Mouse (Mus musculus) liver, embryonic 14.5 days (tissue): ENCODE results near the gene Dse. TPM values are rescaled to one million over a fixed set of nuclear protein-coding genes. Genes with fewer than 3 reads are reported as not detected.
A peak's percentile ranks its signal among the peaks of the same experiment; 100 is the strongest.

Experiments used
- ATAC-seq: fragments of 200-750 bp; cut with Nextera tagmentation; 2 replicates; pipeline ENCODE4 v1.8.0; 2017; ENCODE audit warnings: moderate number of reproducible peaks, mild to moderate bottlenecking, moderate library complexity; ENCODE audit not compliant: insufficient read depth
- DNase-seq, 3 experiments: peaks; one replicate each; pipeline ENCODE4 v3.0.0-alpha.2; 2012 to 2013; ENCODE audit warnings: low read depth in 3 of 3, low spot score in 3 of 3
- H3K27ac ChIP-seq: fragments of 300-500 bp; sonication (generic); 2 replicates; pipeline ENCODE4 v1.5.1; 2014; ENCODE audit warnings: moderate library complexity, mild to moderate bottlenecking, control low read depth, inconsistent platforms
- H3K27me3 ChIP-seq: fragments of 300-500 bp; sonication (generic); 2 replicates; pipeline ENCODE4 v1.6.1; 2014; ENCODE audit warnings: mild to moderate bottlenecking, low read length, moderate library complexity; ENCODE audit not compliant: control insufficient read depth, insufficient read depth
- H3K36me3 ChIP-seq: fragments of 300-500 bp; sonication (generic); replicated peaks from 2 replicates; pipeline ENCODE4 v1.6.1; 2014; ENCODE audit warnings: low read depth; ENCODE audit not compliant: control insufficient read depth, insufficient read depth
- H3K4me1 ChIP-seq, 2 experiments: fragments of 200-500 bp in 1 of 2; fragments of 300-500 bp in 1 of 2; sonication (generic) in 1 of 2; replicated peaks; 2 replicates each; pipeline ENCODE4 v1.6.1; 2012 to 2014; ENCODE audit warnings: antibody characterized with exemption in 1 of 2, inconsistent platforms in 1 of 2, low read length in 1 of 2; ENCODE audit not compliant: control insufficient read depth in 2 of 2, insufficient read depth in 2 of 2
- H3K4me2 ChIP-seq: fragments of 300-500 bp; sonication (generic); 2 replicates; pipeline ENCODE4 v1.6.1; 2014; ENCODE audit warnings: low read depth, mild to moderate bottlenecking, control low read depth, moderate library complexity
- H3K4me3 ChIP-seq, 2 experiments: fragments of 200-500 bp in 1 of 2; fragments of 300-500 bp in 1 of 2; sonication (generic) in 1 of 2; 2 replicates each; pipeline ENCODE4 v1.5.1; 2012 to 2014; ENCODE audit warnings: low read depth in 2 of 2, low read length in 2 of 2, mild to moderate bottlenecking in 2 of 2, control low read depth in 1 of 2, inconsistent platforms in 1 of 2, moderate library complexity in 1 of 2; ENCODE audit not compliant: insufficient read depth in 1 of 2
- H3K9ac ChIP-seq: fragments of 300-500 bp; sonication (generic); replicated peaks from 2 replicates; pipeline ENCODE4 v1.6.1; 2014; ENCODE audit warnings: mild to moderate bottlenecking, control low read depth, moderate library complexity
- H3K9me3 ChIP-seq: fragments of 300-500 bp; sonication (generic); 2 replicates; pipeline ENCODE4 v1.6.1; 2016; ENCODE audit warnings: low read length, mixed read lengths; ENCODE audit not compliant: control insufficient read depth
- CTCF ChIP-seq: IDR thresholded peaks from 2 replicates; pipeline ENCODE4 v1.5.1; 2016; ENCODE audit warnings: antibody characterized with exemption, low read depth, control low read depth
- EP300 ChIP-seq: IDR thresholded peaks from 2 replicates; pipeline ENCODE4 v1.6.1; 2016; ENCODE audit warnings: antibody characterized with exemption, low read depth
- WGBS: fragments of 180-500 bp; shearing (Covaris S2); extraction: QIAGEN DNeasy Blood & Tissue Kit; methylation state at CpG from one replicate; pipeline ENCODE4 v1.1.7; 2014; ENCODE audit not compliant: insufficient replicate concordance; 5-methylcytosine and 5-hydroxymethylcytosine counted together
- polyA plus RNA-seq, 2 experiments: library from polyadenylated mRNA; depleted of rRNA in 1 of 2; stranded (reverse) in 1 of 2; unstranded in 1 of 2; fragments of >200 nt; fragmentation: Nextera tagmentation in 1 of 2; extraction: Ambion mirVana in 1 of 2; gene quantifications; 2 replicates each; pipeline versions ENCODE4 v1.2.1 to v1.2.3; 2012 to 2014

Gene Dse
- polyA plus RNA-seq, 2 experiments, result 2.8 to 6.1 TPM

DNA sequence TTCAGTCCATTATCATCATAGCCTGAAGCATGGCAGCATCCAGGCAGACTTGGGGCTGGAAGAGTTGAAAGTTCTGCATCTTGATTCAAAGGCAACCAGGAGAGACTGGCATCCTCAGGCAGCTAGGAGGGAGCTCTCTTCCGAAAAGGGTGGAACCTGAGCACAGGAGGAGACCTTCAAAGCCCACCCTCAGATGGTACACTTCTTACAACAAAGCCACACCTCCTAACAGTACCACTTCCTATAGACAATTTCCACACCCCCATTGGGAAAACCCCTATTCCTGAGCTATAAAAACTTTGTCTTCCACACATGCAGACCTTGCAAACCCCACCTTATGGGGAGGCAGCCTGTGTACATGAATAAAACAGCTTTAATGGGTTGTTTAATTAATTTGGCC, 25.9 kb upstream of the Dse start:
- no peak overlapping the region for H3K9ac ChIP-seq
- ATAC-seq (no peak), DNase-seq (no peak)
- H3K4me1 ChIP-seq, result peaks cover 6 to 8% of the 10 kb centered on the region in 2 experiments
- H3K36me3 ChIP-seq, result no peaks in the 10 kb centered on the region
- no peak for TF ChIP-seq CTCF
- H3K4me3 ChIP-seq, result no peak overlapping the region
- H3K4me2 ChIP-seq, result no peak overlapping the region
- WGBS, result 43% methylated on average over 1 of the region's 1 CpGs
- H3K27me3 ChIP-seq, result no peaks in the 10 kb centered on the region
- no peaks in the 10 kb centered on the region for H3K9me3 ChIP-seq
- H3K27ac ChIP-seq, result no peak overlapping the region

DNA sequence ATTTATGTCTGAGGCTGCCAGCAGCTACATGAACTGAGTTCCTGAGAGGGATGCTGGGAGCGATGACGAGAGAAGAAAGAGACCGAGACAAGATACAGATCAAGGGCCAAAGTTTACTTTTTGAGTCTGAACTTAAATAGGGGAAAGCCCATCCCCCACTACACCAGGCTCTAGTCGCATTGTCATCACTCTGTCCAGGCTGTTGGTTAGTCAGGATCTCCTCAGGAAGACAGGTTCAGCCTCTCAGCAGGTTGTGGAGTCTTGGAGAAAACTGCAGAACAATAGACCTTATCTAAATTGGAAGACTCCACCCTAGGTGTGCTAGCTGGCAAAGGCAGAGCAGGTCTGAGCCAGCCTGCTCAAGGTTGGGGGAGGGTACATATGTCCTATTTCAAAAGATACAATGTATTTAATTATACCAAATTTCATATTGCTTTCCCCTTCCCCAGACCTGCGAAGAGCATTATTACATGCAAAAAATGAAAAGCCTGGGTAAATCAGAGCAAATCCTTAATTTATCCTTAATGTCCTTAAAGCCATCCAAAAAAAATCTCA, 22.7 kb upstream of the Dse start:
- TF ChIP-seq CTCF (no peak), EP300 (no peak)
- WGBS, result 46% methylated on average over 5 of the region's 5 CpGs
- H3K9ac ChIP-seq, result no peak overlapping the region

DNA sequence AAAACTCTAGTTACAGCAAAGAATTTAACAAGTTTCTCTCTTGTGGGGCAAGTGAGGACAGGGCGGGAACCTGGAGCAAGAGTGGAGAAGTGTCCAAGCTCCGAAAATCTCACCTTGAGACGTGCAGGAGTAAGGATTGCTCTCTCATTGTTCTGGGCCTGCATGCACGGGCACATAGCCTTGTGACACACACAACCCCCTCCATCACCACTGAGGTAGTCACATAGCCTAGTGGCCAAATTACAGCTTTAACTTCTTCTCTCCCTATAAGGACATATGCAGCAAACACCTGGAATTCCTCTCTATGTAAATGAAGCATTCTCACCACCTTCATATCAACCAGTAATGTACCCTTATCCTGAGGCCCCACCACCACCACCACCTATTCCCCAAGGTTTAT, 22.0 kb upstream of the Dse start:
- Histone ChIP-seq H3K4me3 (no peak overlapping the region), H3K36me3 (no peaks in the 10 kb centered on the region), H3K27me3 (no peaks in the 10 kb centered on the region), H3K9me3 (no peaks in the 10 kb centered on the region), H3K9ac (no peak overlapping the region), H3K4me2 (no peak overlapping the region), H3K27ac (no peak overlapping the region), H3K4me1 (0 out of 4 replicates have a peak, but pooled peaks cover 0 to 1% of the 10 kb centered on the region in 2 experiments)
- ATAC-seq (no peak), DNase-seq (no peak)
- 68% methylated on average over 4 of the region's 4 CpGs for WGBS
- no peak for TF ChIP-seq EP300

More for the DNA sequence above, 22.7 kb upstream of the Dse start:
- DNase-seq (no peak), ATAC-seq (no peak)
- H3K36me3 ChIP-seq, result no peaks in the 10 kb centered on the region
- H3K4me3 ChIP-seq, result no peak overlapping the region
- H3K4me1 ChIP-seq, result 0 out of 4 replicates have a peak, but pooled peaks cover 0 to 1% of the 10 kb centered on the region in 2 experiments
- no peaks in the 10 kb centered on the region for H3K9me3 ChIP-seq
- H3K27me3 ChIP-seq, result no peaks in the 10 kb centered on the region
- no peak overlapping the region for H3K4me2 ChIP-seq
- H3K27ac ChIP-seq, result no peak overlapping the region

DNA sequence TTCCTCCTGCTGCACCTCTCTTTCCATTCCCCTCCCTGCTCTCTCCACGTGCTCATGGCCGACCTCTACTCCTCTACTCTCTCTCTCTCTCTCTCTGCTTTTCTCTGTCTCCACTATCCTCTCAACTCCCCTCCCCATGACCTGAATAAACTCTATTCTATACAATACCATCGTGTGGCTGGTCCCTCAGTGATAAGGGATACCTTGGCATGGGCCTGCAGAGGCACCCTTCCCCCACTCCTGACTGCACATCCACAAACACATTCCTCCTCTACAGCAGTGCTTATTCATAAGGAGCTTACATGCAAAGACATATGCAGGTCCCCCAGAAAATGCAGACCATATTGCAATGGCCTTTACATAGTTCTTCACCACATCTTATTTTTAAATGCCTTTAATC, 16.1 kb upstream of the Dse start:
- no peaks in the 10 kb centered on the region for H3K27me3 ChIP-seq
- no peak overlapping the region for H3K9ac ChIP-seq
- H3K9me3 ChIP-seq, result no peaks in the 10 kb centered on the region
- H3K4me2 ChIP-seq, result no peak overlapping the region
- H3K4me3 ChIP-seq, result no peak overlapping the region
- WGBS, result 26% methylated on average over 3 of the region's 3 CpGs
- DNase-seq (no peak), ATAC-seq (peak; percentile 62; the same call in 1 of the 2 replicates)
- TF ChIP-seq CTCF (no peak), EP300 (no peak)
- H3K27ac ChIP-seq, result no peak overlapping the region
- no peaks in the 10 kb centered on the region for H3K36me3 ChIP-seq
- peaks cover 0 to 6% of the 10 kb centered on the region in 2 experiments; a peak in 2 of 4 replicates for H3K4me1 ChIP-seq

DNA sequence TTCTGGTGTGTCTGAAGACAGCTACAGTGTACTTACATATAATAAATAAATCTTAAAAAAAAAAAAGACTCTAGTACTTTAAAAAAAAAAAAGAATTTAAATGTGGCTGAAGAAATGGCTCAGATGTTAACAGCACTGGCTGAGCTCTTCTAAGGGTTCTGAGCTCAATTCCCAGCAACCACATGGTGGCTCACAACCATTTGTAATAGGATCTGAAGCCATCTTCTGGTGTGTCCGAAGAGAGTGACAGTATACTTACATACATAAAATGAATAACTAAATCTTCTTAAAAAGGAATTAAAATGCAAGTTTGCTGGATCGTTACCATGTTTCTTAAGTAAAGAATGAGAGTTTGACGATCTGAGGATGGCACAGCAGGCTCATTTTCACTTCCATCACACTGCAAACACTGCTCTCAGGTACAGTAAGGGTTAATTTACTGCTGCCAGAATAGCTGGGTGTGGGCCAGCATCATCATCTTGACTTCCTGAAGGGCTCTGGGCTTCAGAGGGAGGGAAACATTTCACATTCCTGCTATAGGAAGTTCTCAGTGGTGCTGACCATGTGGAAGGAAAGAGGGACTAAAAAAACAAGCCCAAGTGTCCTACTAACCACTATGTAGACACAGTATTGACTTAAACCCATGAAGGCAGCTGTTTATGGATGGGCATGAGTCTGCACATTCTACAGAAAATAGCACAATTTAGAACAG, 14.6 kb upstream of the Dse start:
- no peak for ATAC-seq
- Histone ChIP-seq H3K9ac (no peak overlapping the region), H3K27me3 (no peaks in the 10 kb centered on the region), H3K4me3 (no peak overlapping the region), H3K36me3 (no peaks in the 10 kb centered on the region), H3K27ac (no peak overlapping the region), H3K9me3 (no peaks in the 10 kb centered on the region), H3K4me1 (peaks cover 0 to 6% of the 10 kb centered on the region in 2 experiments; a peak in 2 of 4 replicates), H3K4me2 (no peak overlapping the region)
- 37% methylated on average over 3 of the region's 3 CpGs for WGBS
- TF ChIP-seq CTCF (no peak), EP300 (no peak)
- DNase-seq, result no peak
